Mouse (Mus musculus) kidney, adult 11 months (tissue): ENCODE measurements around the gene Picalm.

Experiments
- DNase-seq: peaks from one replicate; pipeline ENCODE4 v3.0.0; 2022

The Picalm gene

DNA sequence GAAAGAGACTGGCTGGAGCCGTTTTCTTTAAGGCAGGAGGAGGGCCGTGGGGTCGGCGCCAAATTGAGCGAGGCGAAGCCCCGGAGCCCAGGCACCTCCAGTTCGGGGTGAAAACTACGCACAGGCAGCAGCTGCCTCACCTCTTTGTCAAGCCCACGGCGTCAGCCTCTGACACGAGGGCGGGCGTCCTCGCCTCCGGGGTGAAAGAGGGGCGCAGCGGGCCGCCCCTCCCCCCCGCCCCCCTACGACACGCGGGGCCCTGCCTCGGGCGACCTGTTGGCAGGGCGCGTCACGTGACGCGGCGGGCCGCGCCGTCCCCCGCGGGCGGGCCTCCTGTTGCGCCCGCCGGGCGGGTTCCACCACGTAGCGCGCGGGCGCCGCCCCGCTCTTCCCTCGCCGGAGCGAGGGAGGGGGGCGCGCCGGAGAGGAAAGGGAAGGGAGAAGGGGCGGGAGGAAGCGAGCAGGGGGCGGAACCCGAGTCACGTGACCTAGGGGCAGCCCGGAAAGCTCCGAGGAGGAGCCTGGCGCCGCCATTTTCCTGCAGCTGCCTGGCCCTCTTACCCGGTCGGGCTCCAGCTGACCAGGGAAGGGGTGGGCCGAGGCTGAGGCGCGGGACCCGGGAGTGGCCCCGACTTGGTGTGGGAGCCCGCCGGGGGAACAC is at the start of gene Picalm:
Picalm (plus strand) TSS at position 482 of the 661 bp plus-strand sequence.
- DNase-seq = peak; percentile 97

GRCm38 (mm10) chr7:90083799-90084198 is 46.2 kb upstream of the Picalm start:
- DNase-seq = no peak

DNA sequence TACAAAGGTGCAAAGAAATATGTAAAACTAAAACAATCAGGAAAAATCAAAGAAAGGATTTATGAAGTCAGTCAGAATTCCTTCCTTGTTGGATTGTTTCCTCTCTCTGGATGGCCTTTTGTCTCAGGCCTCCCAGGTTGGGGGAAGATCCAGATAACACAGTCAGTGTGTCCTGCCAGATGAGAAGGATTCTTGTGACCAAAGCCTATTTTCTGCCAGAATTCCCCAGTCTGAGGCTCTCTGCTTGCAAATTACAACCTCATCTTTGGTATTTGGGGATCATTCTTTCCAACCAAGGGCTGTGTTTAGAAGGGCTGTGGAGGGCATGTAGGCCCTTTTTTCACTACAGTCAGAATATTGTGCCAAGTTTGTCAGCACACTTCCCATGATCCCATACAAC is 45.5 kb upstream of the Picalm start:
- no peak for DNase-seq

GRCm38 (mm10) chr7:90085713-90086112 is 44.3 kb upstream of the Picalm start:
- no peak for DNase-seq

DNA sequence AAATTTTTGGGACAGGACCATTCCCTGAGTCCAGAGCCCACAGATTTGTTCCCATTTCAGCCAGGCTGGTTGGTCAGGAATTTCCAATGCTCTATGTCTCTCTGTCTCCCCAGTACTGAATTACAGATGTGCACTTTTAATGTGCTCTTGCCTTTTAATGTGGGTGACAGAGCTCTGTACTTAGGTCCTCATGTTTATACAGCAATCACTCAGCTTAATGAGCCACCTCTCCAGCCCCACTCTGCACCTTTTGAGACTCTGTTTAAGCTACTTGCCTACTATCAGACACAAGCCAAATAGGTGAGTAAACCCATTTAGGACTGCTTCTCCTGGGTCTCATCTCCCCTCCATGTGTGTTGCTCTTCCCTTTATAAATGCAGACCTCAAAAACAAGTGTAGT is 43.2 kb upstream of the Picalm start:
- no peak for DNase-seq

DNA sequence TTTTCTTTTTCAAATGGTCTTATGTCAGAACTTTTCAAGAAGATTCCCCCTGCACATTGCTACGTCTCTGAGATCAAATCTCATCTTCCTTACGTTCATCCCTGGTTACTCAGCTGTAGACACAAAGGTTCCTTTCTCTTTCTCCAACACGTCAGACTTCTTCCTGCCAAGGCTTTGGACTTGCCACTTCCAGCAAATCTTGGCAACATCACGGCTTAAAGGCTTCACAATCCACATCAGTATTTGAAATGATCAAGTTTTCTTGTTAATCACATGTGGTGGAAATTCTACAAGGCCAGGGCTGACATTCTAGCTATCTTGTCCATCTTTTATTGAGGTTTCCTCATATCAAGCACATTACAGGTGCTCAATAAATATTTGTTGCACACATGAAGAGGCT is 39.0 kb upstream of the Picalm start:
- no peak for DNase-seq

- DNase-seq = peak; percentile 20
Measured at GRCm38 (mm10) chr7:90091756-90092155, 38.3 kb upstream of the Picalm start.

GRCm38 (mm10) chr7:90092452-90093450 is 37.3 kb upstream of the Picalm start:
- peak; percentile 35 for DNase-seq

DNA sequence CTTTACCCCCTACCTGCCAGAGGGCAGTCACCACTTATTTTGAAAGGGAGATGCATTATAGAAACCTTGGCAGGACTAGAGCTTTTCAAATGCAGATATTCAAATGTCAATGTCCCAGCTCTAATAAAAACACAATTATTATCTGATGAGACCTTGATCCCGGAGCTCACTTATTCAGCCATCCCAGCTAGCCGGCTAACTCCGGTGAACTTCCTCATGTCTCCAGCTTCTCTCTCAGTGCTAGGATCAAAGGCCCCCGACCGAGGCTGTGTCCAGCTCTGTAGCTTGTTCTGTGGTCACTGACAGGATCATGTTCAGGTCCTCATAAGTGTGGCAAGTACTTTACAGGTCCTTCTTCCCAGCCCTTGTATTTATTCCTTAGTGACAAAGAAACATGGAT is 34.9 kb upstream of the Picalm start:
- no peak for DNase-seq

DNA sequence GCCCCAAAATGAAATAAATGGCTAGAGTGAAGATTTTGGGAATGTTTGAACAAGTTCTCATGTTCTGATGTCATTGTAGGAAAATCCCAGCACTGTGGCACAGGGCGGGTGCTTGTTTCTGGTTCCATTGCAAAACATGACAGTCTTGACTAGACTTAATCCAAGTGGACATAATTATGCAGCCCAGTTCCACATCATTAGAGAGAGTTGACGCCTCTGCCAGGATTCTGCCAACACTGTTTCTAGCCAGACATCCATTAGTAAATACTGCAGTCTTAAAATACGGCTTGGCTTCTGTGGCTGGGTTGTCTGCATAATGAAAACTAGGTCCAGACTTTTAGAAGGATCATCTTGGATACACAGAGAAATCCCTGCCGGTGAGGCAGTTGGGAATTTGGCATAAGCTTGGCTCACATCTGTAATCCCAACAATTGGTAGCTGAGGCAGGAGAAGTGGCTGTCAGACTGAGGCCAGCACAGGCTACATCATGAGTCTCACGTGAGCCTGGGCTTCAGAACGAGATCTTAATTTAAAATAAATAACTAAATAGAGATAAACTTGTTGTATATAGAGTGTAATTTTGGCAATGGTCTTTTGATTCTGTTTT is 34.1 kb upstream of the Picalm start:
- peak; percentile 49 for DNase-seq

GRCm38 (mm10) chr7:90096609-90097008 is 33.4 kb upstream of the Picalm start:
- DNase-seq = no peak

- no peak for DNase-seq
Measured at GRCm38 (mm10) chr7:90098253-90098652, 31.8 kb upstream of the Picalm start.

DNA sequence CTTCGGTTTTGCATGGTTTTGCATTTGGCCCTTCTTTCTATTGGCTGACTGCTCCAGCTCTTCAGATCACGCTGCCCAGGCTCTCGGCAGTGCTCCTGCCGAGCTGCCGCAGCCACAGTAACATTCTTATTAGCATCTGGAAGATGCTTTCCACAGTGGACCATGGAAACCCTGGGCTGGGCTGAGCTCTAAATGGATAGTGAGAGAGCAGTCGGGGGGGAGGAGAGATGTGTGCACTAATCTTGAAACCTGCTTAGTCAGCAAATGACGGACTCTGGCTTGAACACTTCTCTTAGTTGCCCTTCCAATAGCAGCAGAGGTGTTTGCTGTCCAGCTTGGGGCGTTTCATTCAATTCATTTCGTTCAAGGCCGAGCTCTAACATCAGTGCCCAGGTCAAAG is 30.8 kb upstream of the Picalm start:
- no peak for DNase-seq

DNA sequence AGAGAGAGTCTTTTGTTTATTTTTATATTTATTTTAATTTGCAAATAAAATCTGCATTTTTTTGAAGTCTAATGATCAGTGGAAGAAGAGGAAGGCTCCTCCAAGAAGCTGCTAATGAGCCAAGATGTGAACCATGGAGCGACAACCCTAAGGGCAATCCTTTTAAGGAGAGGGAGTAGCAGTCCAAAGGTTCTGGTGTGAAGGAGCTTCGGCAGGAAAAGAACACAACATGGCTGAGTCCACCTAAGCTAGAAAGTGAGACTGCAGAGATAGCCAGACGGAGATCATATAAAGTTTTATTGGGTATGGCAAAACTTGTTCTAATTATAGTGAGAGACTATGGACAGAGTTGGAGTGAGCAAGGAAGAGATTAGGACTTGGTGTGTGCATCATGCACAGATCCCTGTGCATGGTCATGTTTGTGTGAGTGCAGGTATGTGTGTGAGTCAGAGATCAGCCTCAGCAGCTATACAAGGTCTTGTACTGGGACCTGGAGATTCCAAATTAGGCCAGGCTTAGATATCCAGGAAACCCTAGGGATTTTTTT is 29.3 kb upstream of the Picalm start:
- DNase-seq = no peak

- DNase-seq = no peak
Measured at GRCm38 (mm10) chr7:90116100-90116499, 13.9 kb upstream of the Picalm start.

DNA sequence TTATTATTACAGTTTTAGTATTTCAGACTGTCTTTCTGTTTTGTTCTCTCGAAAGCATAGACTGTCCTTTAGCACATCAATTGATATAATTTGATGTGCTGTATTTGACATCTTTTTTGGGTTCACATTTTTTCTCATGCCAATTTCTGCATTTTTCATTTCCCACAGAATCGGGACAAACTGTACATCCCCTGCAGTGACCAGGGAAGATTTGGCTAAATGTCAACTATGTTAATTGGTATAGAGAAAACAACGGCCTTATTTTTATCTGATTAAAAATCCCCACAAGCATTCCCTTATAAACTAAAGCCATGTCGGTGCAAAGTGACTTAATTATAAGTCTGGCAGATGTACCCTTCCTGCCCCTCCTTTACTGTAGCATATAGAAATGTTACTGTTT is 9.9 kb upstream of the Picalm start:
- no peak for DNase-seq

DNA sequence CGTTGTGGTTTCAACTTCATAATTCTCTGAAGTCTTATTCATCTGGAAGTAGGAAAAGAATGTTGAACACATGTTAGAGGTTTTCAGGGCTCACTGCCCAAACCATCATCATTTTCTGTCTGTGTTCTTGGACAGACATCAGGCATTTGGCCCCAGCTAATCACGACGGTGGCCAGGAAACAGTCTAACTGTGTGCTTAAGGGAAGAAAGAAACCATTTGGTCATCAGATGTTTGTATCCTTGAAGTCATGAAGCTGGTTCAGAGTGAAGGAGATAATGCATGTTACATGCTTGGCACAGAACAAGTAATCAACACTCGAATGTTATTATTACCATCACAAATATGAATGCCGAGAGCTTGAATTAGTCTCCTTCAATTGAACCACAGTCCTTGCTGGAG is 5.0 kb upstream of the Picalm start:
- DNase-seq = no peak

- DNase-seq = no peak
Measured at GRCm38 (mm10) chr7:90128631-90129200, 1.3 kb upstream of the Picalm start.

DNA sequence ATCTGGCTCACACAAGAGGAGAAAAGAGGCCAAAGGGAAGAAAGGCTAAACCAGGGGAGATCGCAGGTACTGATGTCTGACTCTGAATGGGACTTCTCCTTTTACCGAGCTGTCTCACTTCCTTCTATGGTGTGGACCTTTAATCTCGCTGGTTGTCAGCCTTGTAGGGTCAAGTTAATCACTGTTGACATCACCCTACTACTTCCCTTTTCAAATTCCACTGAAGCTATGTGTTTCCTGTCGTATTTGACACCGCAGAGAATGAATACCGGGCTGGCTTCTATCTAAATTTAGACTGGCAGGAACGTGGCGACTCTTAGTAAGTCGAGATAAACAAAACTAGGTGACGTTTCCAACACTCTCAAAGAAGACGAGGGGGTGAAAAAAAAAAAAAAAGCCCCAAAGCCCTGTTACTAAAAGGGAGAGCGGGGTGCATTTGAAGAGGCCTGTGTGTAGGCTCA is 712 bp upstream of the Picalm start:
- peak; percentile 72 for DNase-seq

- no peak for DNase-seq
Measured at GRCm38 (mm10) chr7:90130501-90131375, 725 bp downstream of the Picalm start.

DNA sequence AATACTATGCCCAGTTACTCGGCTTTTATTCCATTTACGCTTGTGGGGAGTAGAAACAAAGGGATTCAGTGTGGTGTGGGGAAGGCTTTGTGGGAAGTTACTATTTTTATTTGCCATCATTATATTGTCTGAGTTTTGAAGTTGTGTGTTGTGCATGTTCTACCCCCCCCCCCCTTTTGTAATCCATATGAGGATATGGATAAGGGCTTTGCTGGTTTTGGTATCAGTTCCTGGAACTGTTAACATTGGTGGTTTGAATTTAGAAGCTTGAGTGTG is 1.3 kb downstream of the Picalm start:
- no peak for DNase-seq

- DNase-seq = peak; percentile 76
Measured at GRCm38 (mm10) chr7:90131831-90132241, 1.8 kb downstream of the Picalm start.
